Mouse (Mus musculus): Measurements from ENCODE around the gene Trak1.

Gene Trak1

GRCm38 (mm10) chr9:121433745-121434528 lies 136.6 kb downstream of the Trak1 start:
- DNase-seq (ENCODE audit: low read depth) = no peak

- DNase-seq (ENCODE audit: low read depth) = no peak
These were observed 138.1 kb downstream of the Trak1 start for GRCm38 (mm10) chr9:121435332-121435956.

- no peak for DNase-seq (ENCODE audit: low read depth)
These were observed 139.2 kb downstream of the Trak1 start for GRCm38 (mm10) chr9:121436501-121436900.

GRCm38 (mm10) chr9:121442145-121442544 lies 144.8 kb downstream of the Trak1 start:
- DNase-seq (ENCODE audit: low read depth) = no peak

- DNase-seq (ENCODE audit: low read depth) = no peak
These were observed 146.5 kb downstream of the Trak1 start for GRCm38 (mm10) chr9:121443696-121444366.

GRCm38 (mm10) chr9:121444367-121444707 lies 147.0 kb downstream of the Trak1 start:
- DNase-seq (ENCODE audit: low read depth) = no peak

- no peak for DNase-seq (ENCODE audit: low read depth)
These were observed 148.1 kb downstream of the Trak1 start for GRCm38 (mm10) chr9:121445364-121445763.

GRCm38 (mm10) chr9:121446431-121446831 lies 149.1 kb downstream of the Trak1 start:
- DNase-seq (ENCODE audit: low read depth) = no peak

- peak; percentile 23 for DNase-seq (ENCODE audit: low read depth)
These were observed 155.1 kb downstream of the Trak1 start for GRCm38 (mm10) chr9:121452342-121452942.

GRCm38 (mm10) chr9:121454891-121455290 lies 157.6 kb downstream of the Trak1 start:
- no peak for DNase-seq (ENCODE audit: low read depth)

GRCm38 (mm10) chr9:121456739-121457515 lies 159.6 kb downstream of the Trak1 start:
- DNase-seq (ENCODE audit: low read depth) = no peak

GRCm38 (mm10) chr9:121458466-121458865 lies 161.2 kb downstream of the Trak1 start:
- DNase-seq (ENCODE audit: low read depth) = peak; percentile 34

- no peak for DNase-seq (ENCODE audit: low read depth)
These were observed 162.6 kb downstream of the Trak1 start for GRCm38 (mm10) chr9:121459950-121460349.

- DNase-seq (ENCODE audit: low read depth) = no peak
These were observed 163.2 kb downstream of the Trak1 start for GRCm38 (mm10) chr9:121460527-121460926.

GRCm38 (mm10) chr9:121467460-121467859 lies 170.2 kb downstream of the Trak1 start:
- DNase-seq (ENCODE audit: low read depth) = no peak

GRCm38 (mm10) chr9:121469711-121470110 lies 172.4 kb downstream of the Trak1 start:
- no peak for DNase-seq (ENCODE audit: low read depth)

- no peak for DNase-seq (ENCODE audit: low read depth)
These were observed 177.5 kb downstream of the Trak1 start for GRCm38 (mm10) chr9:121474771-121475170.

GRCm38 (mm10) chr9:121475488-121476452 lies 178.5 kb downstream of the Trak1 start:
- DNase-seq (ENCODE audit: low read depth) = no peak

GRCm38 (mm10) chr9:121477305-121477911 lies 180.1 kb downstream of the Trak1 start:
- DNase-seq (ENCODE audit: low read depth) = peak; percentile 69

GRCm38 (mm10) chr9:121479453-121479852 lies 182.2 kb downstream of the Trak1 start:
- DNase-seq (ENCODE audit: low read depth) = peak; percentile 70

Data from c-Kit-positive CD71-negative TER-119-negative erythroid progenitor cells, embryonic 14.5 days (primary cell).